ENCODE assay signal across 19 mouse cellular contexts in the genomic region with DNA sequence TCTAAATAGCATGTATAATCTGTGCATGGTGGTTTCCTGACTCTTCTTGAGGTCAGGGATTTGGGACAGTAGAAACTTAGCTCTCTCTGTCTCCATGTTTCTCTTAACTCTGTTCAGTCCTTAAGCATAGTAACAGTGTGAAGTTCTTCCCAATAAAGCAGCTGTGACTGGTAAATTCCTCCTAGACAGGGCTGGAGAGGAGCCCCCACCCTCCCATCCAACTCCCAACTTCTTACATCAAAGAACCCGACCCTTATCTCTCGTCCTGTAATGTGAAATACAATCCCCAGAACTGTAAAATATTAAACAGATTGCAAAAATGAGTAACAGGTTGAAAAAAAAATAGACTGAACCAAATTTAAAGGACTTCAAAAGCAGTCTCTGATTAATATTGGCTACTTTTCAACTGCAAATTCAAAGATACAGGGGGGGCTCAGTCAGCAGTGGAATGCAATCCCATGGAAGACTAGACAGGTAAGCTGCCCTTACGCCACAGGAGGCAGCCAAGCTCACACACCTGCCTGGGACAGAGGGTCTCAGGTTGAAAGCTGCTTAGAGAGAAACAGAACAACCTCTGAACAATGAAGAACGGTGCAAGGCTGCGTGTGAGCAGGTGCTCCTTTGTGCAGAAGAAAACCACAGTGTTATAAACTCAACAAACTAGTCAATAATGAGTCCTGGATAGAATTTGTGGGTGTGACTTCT.
DNase-seq lines count a peak whose midpoint lies in the region; ATAC-seq and TF ChIP-seq lines count a peak whose summit lies in the region.
"Had no signal": no experiment of that assay in that cellular context is flagged by ENCODE, and none has a peak within 500 bp of the region (broad histone marks: within the 10 kb centered on the region; RNA-seq: fewer than 3 reads in every experiment).

No protein-coding gene starts in this region.

- H3K27me3 ChIP-seq in kidney, embryonic 14.5 days (ENCODE audit: control insufficient read depth, insufficient read depth, low read length) = no peaks in the 10 kb centered on the region
- H3K27me3 ChIP-seq in lung, embryonic 14.5 days (ENCODE audit: insufficient read depth, low read length) = no peaks in the 10 kb centered on the region
- no peaks in the 10 kb centered on the region for H3K27me3 ChIP-seq in intestine, postnatal 0 days (replicated peaks; ENCODE audit: control insufficient read depth, insufficient read depth, low read length)
- H3K27me3 ChIP-seq in stomach, embryonic 16.5 days (ENCODE audit: control insufficient read depth, insufficient read depth, low read length) = no peaks in the 10 kb centered on the region
- peaks cover 2% of the 10 kb centered on the region; the same call in 1 of the 2 replicates for H3K27me3 ChIP-seq in forebrain, embryonic 10.5 days (ENCODE audit: poor library complexity, severe bottlenecking)
- H3K27me3 ChIP-seq: hindbrain, embryonic 12.5 days; neural tube, embryonic 15.5 days had no signal

- WGBS in kidney, embryonic 14.5 days = 56% methylated on average over 5 of the region's 5 CpGs
- 45% methylated on average over 5 of the region's 5 CpGs for WGBS in lung, embryonic 14.5 days
- 32% methylated on average over 5 of the region's 5 CpGs for WGBS in intestine, postnatal 0 days
- WGBS in stomach, embryonic 16.5 days = 55% methylated on average over 5 of the region's 5 CpGs
- WGBS in forebrain, embryonic 10.5 days = 80% methylated on average over 5 of the region's 5 CpGs

- H3K9ac ChIP-seq in kidney, embryonic 14.5 days (ENCODE audit: low read depth, low read length) = no peak overlapping the region
- H3K9ac ChIP-seq in lung, embryonic 14.5 days = no peak overlapping the region
- no peak overlapping the region for H3K9ac ChIP-seq in intestine, postnatal 0 days (ENCODE audit: low read depth, low read length)
- H3K9ac ChIP-seq in stomach, embryonic 16.5 days (ENCODE audit: low read length) = no peak overlapping the region
- H3K9ac ChIP-seq: hindbrain, embryonic 12.5 days; neural tube, embryonic 15.5 days had no signal

- peaks cover 36% of the 10 kb centered on the region; the same call in 1 of the 2 replicates for H3K36me3 ChIP-seq in kidney, embryonic 14.5 days (ENCODE audit: control insufficient read depth, insufficient read depth, low read length)
- peaks cover 43% of the 10 kb centered on the region for H3K36me3 ChIP-seq in lung, embryonic 14.5 days (ENCODE audit: insufficient read depth)
- H3K36me3 ChIP-seq in intestine, postnatal 0 days (ENCODE audit: control insufficient read depth, insufficient read depth) = no peaks in the 10 kb centered on the region
- H3K36me3 ChIP-seq in stomach, embryonic 16.5 days (ENCODE audit: control insufficient read depth, insufficient read depth, low read length) = no peaks in the 10 kb centered on the region
- no peaks in the 10 kb centered on the region for H3K36me3 ChIP-seq in forebrain, embryonic 10.5 days (replicated peaks)

- no peak overlapping the region for H3K4me3 ChIP-seq in kidney, embryonic 14.5 days (ENCODE audit: low read length)
- no peak overlapping the region for H3K4me3 ChIP-seq in lung, embryonic 14.5 days (ENCODE audit: low read depth, low read length)
- no peak overlapping the region for H3K4me3 ChIP-seq in intestine, postnatal 0 days (ENCODE audit: low read depth, low read length)
- H3K4me3 ChIP-seq in stomach, embryonic 16.5 days (replicated peaks; ENCODE audit: low read length) = no peak overlapping the region
- no peak overlapping the region for H3K4me3 ChIP-seq in forebrain, embryonic 10.5 days
- H3K4me3 ChIP-seq: gastrocnemius, adult 2 months; hindbrain, embryonic 12.5 days; neural tube, embryonic 15.5 days had no signal

- H3K27ac ChIP-seq in kidney, embryonic 14.5 days (ENCODE audit: low read depth, low read length) = peak overlapping the region; percentile 43; the same call in 1 of the 2 replicates
- peak overlapping the region; percentile 48; the same call in 1 of the 2 replicates for H3K27ac ChIP-seq in lung, embryonic 14.5 days (ENCODE audit: low read depth)
- no peak overlapping the region for H3K27ac ChIP-seq in intestine, postnatal 0 days (ENCODE audit: low read depth, low read length)
- H3K27ac ChIP-seq in stomach, embryonic 16.5 days (ENCODE audit: low read length) = no peak overlapping the region
- H3K27ac ChIP-seq in forebrain, embryonic 10.5 days = no peak overlapping the region
- H3K27ac ChIP-seq: gastrocnemius, adult 2 months; hindbrain, embryonic 12.5 days; neural tube, embryonic 15.5 days had no signal

- no peak overlapping the region for H3K4me2 ChIP-seq in kidney, embryonic 14.5 days (replicated peaks; ENCODE audit: low read depth, low read length)
- no peak overlapping the region for H3K4me2 ChIP-seq in lung, embryonic 14.5 days
- no peak overlapping the region for H3K4me2 ChIP-seq in intestine, postnatal 0 days (replicated peaks; ENCODE audit: low read depth)
- H3K4me2 ChIP-seq in stomach, embryonic 16.5 days (ENCODE audit: low read depth, low read length) = no peak overlapping the region
- H3K4me2 ChIP-seq: hindbrain, embryonic 12.5 days; neural tube, embryonic 15.5 days had no signal

- TF ChIP-seq CTCF in lung, embryonic 14.5 days (IDR thresholded peaks at IDR 0.05; ENCODE audit: low read depth) = no peak
- TF ChIP-seq CTCF in intestine, postnatal 0 days (IDR thresholded peaks at IDR 0.05; ENCODE audit: low read depth) = no peak

- no peaks in the 10 kb centered on the region for H3K9me3 ChIP-seq in kidney, embryonic 14.5 days (ENCODE audit: control insufficient read depth, low read length)
- H3K9me3 ChIP-seq in lung, embryonic 14.5 days (ENCODE audit: low read depth, low read length) = no peaks in the 10 kb centered on the region
- H3K9me3 ChIP-seq in intestine, postnatal 0 days (ENCODE audit: control insufficient read depth) = no peaks in the 10 kb centered on the region
- no peaks in the 10 kb centered on the region for H3K9me3 ChIP-seq in stomach, embryonic 16.5 days (replicated peaks; ENCODE audit: control insufficient read depth, low read length)
- no peaks in the 10 kb centered on the region for H3K9me3 ChIP-seq in forebrain, embryonic 10.5 days
- H3K9me3 ChIP-seq: hindbrain, embryonic 12.5 days; neural tube, embryonic 15.5 days had no signal

- H3K4me1 ChIP-seq in kidney, embryonic 14.5 days (ENCODE audit: control insufficient read depth, insufficient read depth, low read length) = no peaks in the 10 kb centered on the region; the same call in 1 of the 2 replicates
- H3K4me1 ChIP-seq in lung, embryonic 14.5 days (ENCODE audit: insufficient read depth) = no peaks in the 10 kb centered on the region; the same call in 1 of the 2 replicates
- no peaks in the 10 kb centered on the region for H3K4me1 ChIP-seq in intestine, postnatal 0 days (replicated peaks; ENCODE audit: control insufficient read depth, insufficient read depth, low read length)
- H3K4me1 ChIP-seq in stomach, embryonic 16.5 days (ENCODE audit: control insufficient read depth, insufficient read depth, low read length) = no peaks in the 10 kb centered on the region
- no peaks in the 10 kb centered on the region for H3K4me1 ChIP-seq in forebrain, embryonic 10.5 days
- H3K4me1 ChIP-seq: hindbrain, embryonic 12.5 days had no signal

- DNase-seq in kidney, postnatal 36 days = no peak
- DNase-seq in lung, embryonic 14.5 days = peak; percentile 24
- no peak for DNase-seq in lung, postnatal 14 days
- no peak for DNase-seq in layer of hippocampus, adult 11-12 months (ENCODE audit: low spot score)
- DNase-seq in forebrain, embryonic 10.5 days (ENCODE audit: extremely low spot score, low spot score) = no peak
- DNase-seq: adrenal gland, postnatal 36 days; cerebellum, adult 18-20 months; cerebellum, postnatal 25 days; embryo, embryonic 11 days; gastrocnemius, adult 2 months; kidney, postnatal 10 days; lung, adult 2 months; midbrain, embryonic 14.5 days; spleen, adult 18-20 months had no signal

- peak; percentile 65 for ATAC-seq in kidney, embryonic 14.5 days (ENCODE audit: low FRiP score, low TSS enrichment)
- peak; percentile 61; the same call in 1 of the 2 replicates for ATAC-seq in lung, embryonic 14.5 days (ENCODE audit: insufficient read depth)
- ATAC-seq in intestine, postnatal 0 days = peak; percentile 43; the same call in 1 of the 2 replicates
- ATAC-seq in stomach, embryonic 16.5 days (ENCODE audit: insufficient read depth, low FRiP score) = peak; percentile 61; the same call in 1 of the 2 replicates

Comparison
In these comparisons a context has a peak if more than half of its experiments do, and no peak if none do; other contexts are left out.
1. H3K27ac ChIP-seq: peak in kidney, embryonic 14.5 days (single experiment) and lung, embryonic 14.5 days (single experiment); none in intestine, postnatal 0 days (single experiment), stomach, embryonic 16.5 days (single experiment) and forebrain, embryonic 10.5 days (single experiment).
2. Peak in every context shown above with its lines, with median percentiles within 50 percentile points of each other: ATAC-seq.